Mouse (Mus musculus) 3T3-L1 (cell line): Measurements from ENCODE around the gene Gm15114.
"Not testable (repeated sequence)": the region's sequence is repeated elsewhere in the genome, so short reads cannot be mapped to it uniquely, and the experiment has no call there.

Experiments used
- DNase-seq: peaks from one replicate; pipeline ENCODE4 v3.0.0-alpha.2; 2015; ENCODE audit warnings: low read depth, low spot score

Gm15114 gene

GRCm38 (mm10) chrX:148488649-148489048 lies at the start of gene Gm15114:
Gm15114 (plus strand) TSS chrX:148488949.
- not testable (repeated sequence) for DNase-seq
